Mouse (Mus musculus): ENCODE measurements around the gene Oog1. TPM values are rescaled to one million over a fixed set of nuclear protein-coding genes. Genes with fewer than 3 reads are reported as not detected.
"Not testable (repeated sequence)": the region's sequence is repeated elsewhere in the genome, so short reads cannot be mapped to it uniquely, and the experiment has no call there.

Oog1 gene
- polyA plus RNA-seq (2012; rRNA removed), result not detected in 2 replicates

DNA sequence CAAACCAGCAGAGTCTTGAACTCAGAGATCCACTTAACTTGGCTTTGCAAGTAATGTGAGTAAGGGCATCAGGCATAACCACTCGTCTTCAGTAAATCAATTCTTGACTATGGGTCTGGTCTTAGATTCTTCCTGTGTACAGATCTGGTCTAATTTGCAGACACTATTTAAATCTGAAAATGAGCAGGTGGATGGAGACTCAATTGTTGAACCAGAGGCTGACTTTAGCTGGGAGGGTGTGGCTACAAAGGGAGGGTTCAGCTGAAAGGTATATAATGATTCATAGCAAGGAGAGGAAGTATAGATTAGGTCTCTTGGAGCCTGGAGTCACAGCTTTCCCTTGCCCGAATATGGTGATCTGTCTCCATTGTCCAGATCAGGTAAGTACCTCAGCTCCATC lies at the start of gene Oog1:
Gene Oog1, plus strand, starts transcription at position 301 of the 400 bp plus-strand sequence.
- not testable (repeated sequence) for H3K4me1 ChIP-seq (ENCODE audit: control insufficient read depth, insufficient read depth, low read length); H3K4me3 ChIP-seq (replicated peaks; ENCODE audit: extremely low read depth, low read depth, low read length); DNase-seq
- WGBS, result 61% methylated on average over 1 of the region's 2 CpGs

DNA sequence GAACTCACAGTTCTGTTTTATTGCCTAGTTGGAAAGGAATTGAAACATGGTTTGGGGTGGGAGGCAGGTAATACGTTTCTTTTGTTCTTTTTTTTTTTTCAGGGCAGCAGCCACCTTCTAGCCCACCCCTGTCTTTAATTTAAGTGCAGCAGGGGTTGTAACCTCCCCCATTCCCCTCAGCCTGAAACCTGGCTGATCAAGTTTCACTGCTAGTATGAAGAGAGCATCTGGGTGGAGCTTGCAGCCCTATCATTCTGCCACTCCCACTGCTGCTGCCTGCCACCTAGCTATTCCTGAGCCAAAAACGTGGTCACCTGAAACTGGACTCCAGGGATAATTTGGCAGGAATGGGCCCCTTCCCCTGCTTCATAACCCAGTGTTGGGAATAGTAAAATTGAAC lies 1.1 kb upstream of the Oog1 start:
- not testable (repeated sequence) for H3K4me1 ChIP-seq (ENCODE audit: control insufficient read depth, insufficient read depth, low read length); H3K4me3 ChIP-seq (replicated peaks; ENCODE audit: extremely low read depth, low read depth, low read length); DNase-seq
- WGBS, result 9% methylated on average over 2 of the region's 2 CpGs

DNA sequence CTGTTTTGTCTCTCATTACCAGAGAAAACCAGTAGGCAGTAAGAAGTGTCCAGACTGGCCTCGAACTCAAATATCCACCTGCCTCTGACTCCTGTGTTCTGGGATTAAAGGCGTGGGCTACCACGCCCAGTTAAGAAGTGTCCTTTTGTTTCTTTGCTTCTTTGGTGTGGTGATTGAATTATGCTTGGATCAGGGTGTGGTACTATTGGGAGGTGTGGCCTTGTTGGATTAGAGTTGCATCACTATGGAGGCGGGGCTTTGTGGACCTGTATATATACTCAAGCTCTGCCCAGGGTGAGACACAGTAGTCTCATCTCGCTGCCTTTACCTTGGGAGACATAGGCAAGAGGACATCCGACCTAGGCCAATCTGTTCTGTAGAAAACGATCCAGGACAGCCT lies 16.1 kb downstream of the Oog1 start, which contains the start of gene Gm4027:
Gene Gm4027, plus strand, starts transcription at position 301 of the 400 bp plus-strand sequence.
- 86% methylated on average over 5 of the region's 7 CpGs for WGBS
- H3K4me3 ChIP-seq (replicated peaks; ENCODE audit: extremely low read depth, low read depth, low read length); H3K4me1 ChIP-seq (ENCODE audit: control insufficient read depth, insufficient read depth, low read length); DNase-seq: not testable (repeated sequence)

DNA sequence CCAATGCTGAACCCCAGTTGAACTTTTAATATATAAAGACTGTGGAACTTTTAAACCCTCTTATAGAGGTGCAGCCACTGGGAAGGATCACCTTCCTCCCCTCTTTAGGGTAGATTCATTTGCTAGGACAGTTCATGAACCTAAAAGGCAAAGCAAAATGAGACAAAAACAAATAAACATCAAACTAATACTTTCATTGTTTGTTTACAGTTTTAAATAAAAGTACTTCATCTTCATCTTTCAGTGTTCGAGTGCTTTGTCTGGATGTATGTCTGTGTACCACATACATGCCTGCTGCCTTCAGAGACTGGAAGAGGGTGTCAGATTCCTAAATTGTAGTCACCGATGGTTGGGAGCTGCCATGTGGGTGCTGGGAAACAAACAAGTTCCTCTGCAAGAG lies 42.0 kb downstream of the Oog1 start, which contains the start of gene Gm16381:
Gene Gm16381, minus strand, starts transcription at position 101 of the 400 bp plus-strand sequence.
- not testable (repeated sequence) for DNase-seq; H3K4me3 ChIP-seq (replicated peaks; ENCODE audit: extremely low read depth, low read depth, low read length); H3K4me1 ChIP-seq (ENCODE audit: control insufficient read depth, insufficient read depth, low read length)
- 75% methylated on average over 2 of the region's 2 CpGs for WGBS

DNA sequence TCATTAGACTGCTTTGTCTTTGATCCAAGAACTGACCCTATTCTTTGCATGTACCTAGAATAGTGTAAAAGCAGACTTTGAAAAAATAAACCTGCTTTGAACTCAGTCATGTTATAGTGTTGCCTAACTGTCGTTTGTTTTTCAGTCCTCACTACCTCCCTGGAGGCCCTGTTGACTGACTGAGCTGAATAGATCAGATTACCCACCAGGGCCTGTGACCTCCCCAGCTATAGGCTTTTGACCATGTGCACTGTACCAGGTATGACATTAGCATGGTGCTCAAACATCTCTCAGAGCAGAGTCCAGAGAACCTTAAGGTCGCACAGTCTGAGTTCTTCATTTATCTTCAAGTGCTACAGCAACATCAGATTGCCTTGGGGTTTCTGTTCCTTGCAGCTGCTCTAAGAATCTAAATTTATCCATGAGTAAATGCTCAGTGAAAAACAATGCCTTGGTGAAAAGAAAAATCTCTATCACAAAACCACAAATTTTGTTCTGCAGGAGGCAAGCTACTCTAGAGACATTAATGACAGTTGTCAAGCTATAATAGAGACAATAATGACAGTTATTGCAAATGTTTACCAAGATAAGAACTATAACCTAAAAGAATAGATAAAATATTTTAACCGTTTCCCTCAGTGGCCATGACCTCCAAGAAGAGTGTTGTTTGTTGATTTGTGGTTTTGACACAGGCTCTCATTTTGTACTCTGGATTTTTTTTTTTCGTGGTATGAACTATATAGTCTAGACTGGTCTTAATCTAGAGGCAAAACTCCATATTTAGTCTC lies 50.6 kb downstream of the Oog1 start:
- H3K4me1 ChIP-seq (ENCODE audit: control insufficient read depth, insufficient read depth, low read length); DNase-seq; H3K4me3 ChIP-seq (replicated peaks; ENCODE audit: extremely low read depth, low read depth, low read length): not testable (repeated sequence)
- 46% methylated on average over 2 of the region's 4 CpGs for WGBS

Other genes with a start within 250 kb of the Oog1 start
- 18.6 and 35.0 TPM in 2 replicates for gene Sptlc2, start 214.3 kb upstream of the Oog1 start, polyA plus RNA-seq (2012; rRNA removed)
- gene Slirp, start 158.8 kb upstream of the Oog1 start, polyA plus RNA-seq (2012; rRNA removed), result 8.4 and 11.3 TPM in 2 replicates
- 10.2 and 10.8 TPM in 2 replicates for gene Alkbh1, start 158.7 kb upstream of the Oog1 start, polyA plus RNA-seq (2012; rRNA removed)
- 7.0 and 11.0 TPM in 2 replicates for gene Snw1, start 130.4 kb upstream of the Oog1 start, polyA plus RNA-seq (2012; rRNA removed)
- not detected in 2 replicates for gene Gm5788, start 108.0 kb upstream of the Oog1 start, polyA plus RNA-seq (2012; rRNA removed)
- not detected in 2 replicates for gene Gm8300, start 88.4 kb upstream of the Oog1 start, polyA plus RNA-seq (2012; rRNA removed)
- gene Gm4027, start 16.2 kb downstream of the Oog1 start, polyA plus RNA-seq (2012; rRNA removed), result not detected in 2 replicates
- not detected in 2 replicates for gene Gm16381, start 41.9 kb downstream of the Oog1 start, polyA plus RNA-seq (2012; rRNA removed)
- not detected in 2 replicates for gene Gm21319, start 173.1 kb downstream of the Oog1 start, polyA plus RNA-seq (2012; rRNA removed)
- gene Gm21936, start 192.8 kb downstream of the Oog1 start, polyA plus RNA-seq (2012; rRNA removed), result not detected in 2 replicates
- gene BB287469, start 213.9 kb downstream of the Oog1 start, polyA plus RNA-seq (2012; rRNA removed), result not detected in 2 replicates
- not detected in 2 replicates for gene Gm2001, start 239.7 kb downstream of the Oog1 start, polyA plus RNA-seq (2012; rRNA removed)

Measured in lung, adult 2 months (tissue).